Mouse (Mus musculus) kidney, embryonic 14.5 days (tissue): Measurements from ENCODE around the gene Sco2. TPM values are rescaled to one million over a fixed set of nuclear protein-coding genes. Genes with fewer than 3 reads are reported as not detected.

Experiments used
- ATAC-seq: fragments of 200-750 bp; cut with Nextera tagmentation; 2 replicates; pipeline ENCODE4 v1.8.0; 2017; ENCODE audit warnings: moderate number of reproducible peaks, mild to moderate bottlenecking, moderate TSS enrichment, moderate library complexity; ENCODE audit not compliant: low FRiP score, low TSS enrichment
- H3K27ac ChIP-seq: fragments of 300-500 bp; sonication (generic); 2 replicates; pipeline ENCODE4 v1.5.1; 2014; ENCODE audit warnings: low read depth, mild to moderate bottlenecking, low read length, moderate library complexity, mixed read lengths
- H3K27me3 ChIP-seq: fragments of 300-500 bp; sonication (generic); 2 replicates; pipeline ENCODE4 v1.6.1; 2014; ENCODE audit warnings: mild to moderate bottlenecking, low read length; ENCODE audit not compliant: control insufficient read depth, insufficient read depth
- H3K36me3 ChIP-seq: fragments of 300-500 bp; sonication (generic); 2 replicates; pipeline ENCODE4 v1.6.1; 2014; ENCODE audit warnings: low read length, mixed read lengths; ENCODE audit not compliant: control insufficient read depth, insufficient read depth
- H3K4me1 ChIP-seq: fragments of 300-500 bp; sonication (generic); 2 replicates; pipeline ENCODE4 v1.6.1; 2014; ENCODE audit warnings: low read length, mixed read lengths; ENCODE audit not compliant: control insufficient read depth, insufficient read depth
- H3K4me2 ChIP-seq: fragments of 300-500 bp; sonication (generic); replicated peaks from 2 replicates; pipeline ENCODE4 v1.6.1; 2014; ENCODE audit warnings: low read depth, mild to moderate bottlenecking, low read length
- H3K4me3 ChIP-seq: fragments of 300-500 bp; sonication (generic); 2 replicates; pipeline ENCODE4 v1.5.1; 2014; ENCODE audit warnings: mild to moderate bottlenecking, low read length
- H3K9ac ChIP-seq: fragments of 300-500 bp; sonication (generic); 2 replicates; pipeline ENCODE4 v1.6.1; 2014; ENCODE audit warnings: low read depth, mild to moderate bottlenecking, low read length, moderate library complexity
- H3K9me3 ChIP-seq: fragments of 300-500 bp; sonication (generic); 2 replicates; pipeline ENCODE4 v1.6.1; 2016; ENCODE audit warnings: low read length; ENCODE audit not compliant: control insufficient read depth
- WGBS: fragments of 180-500 bp; shearing (Covaris S2); extraction: QIAGEN DNeasy Blood & Tissue Kit; methylation state at CpG from one replicate; pipeline ENCODE4 v1.1.7; 2014; 5-methylcytosine and 5-hydroxymethylcytosine counted together
- polyA plus RNA-seq: library from polyadenylated mRNA; unstranded; fragments of >200 nt; fragmentation: Nextera tagmentation; extraction: Ambion mirVana; gene quantifications from 2 replicates; pipeline ENCODE4 v1.2.1, GENCODE M21; 2014

Sco2 gene
- polyA plus RNA-seq, 1 experiment from 2014 or later, result 11.4 TPM

GRCm38 (mm10) chr15:89363051-89363450 is 10.6 kb downstream of the Sco2 start:
- Histone ChIP-seq H3K9me3 (no peaks in the 10 kb centered on the region), H3K4me2 (no peak overlapping the region), H3K27ac (no peak overlapping the region), H3K27me3 (no peaks in the 10 kb centered on the region), H3K9ac (no peak overlapping the region), H3K4me1 (0 out of 2 replicates have a peak, but pooled peaks cover 3% of the 10 kb centered on the region), H3K36me3 (peaks cover 80% of the 10 kb centered on the region), H3K4me3 (no peak overlapping the region)
- no peak for ATAC-seq
- 90% methylated on average over 7 of the region's 7 CpGs for WGBS

GRCm38 (mm10) chr15:89358784-89359183 is 14.9 kb downstream of the Sco2 start:
- no peak overlapping the region for H3K9ac ChIP-seq
- WGBS, result 84% methylated on average over 3 of the region's 3 CpGs
- peaks cover 38% of the 10 kb centered on the region for H3K36me3 ChIP-seq
- no peak overlapping the region for H3K4me2 ChIP-seq
- ATAC-seq, result no peak
- no peaks in the 10 kb centered on the region for H3K9me3 ChIP-seq
- H3K4me3 ChIP-seq, result no peak overlapping the region
- H3K27ac ChIP-seq, result no peak overlapping the region
- no peaks in the 10 kb centered on the region for H3K27me3 ChIP-seq
- H3K4me1 ChIP-seq, result peaks cover 16% of the 10 kb centered on the region

GRCm38 (mm10) chr15:89356372-89356771 is 17.3 kb downstream of the Sco2 start:
- Histone ChIP-seq H3K9me3 (no peaks in the 10 kb centered on the region), H3K27ac (peak overlapping the region; percentile 85), H3K4me1 (peaks cover 16% of the 10 kb centered on the region), H3K9ac (peak overlapping the region; percentile 89), H3K36me3 (peaks cover 39% of the 10 kb centered on the region), H3K27me3 (no peaks in the 10 kb centered on the region), H3K4me3 (peak overlapping the region; percentile 74), H3K4me2 (peak overlapping the region; percentile 57)
- ATAC-seq, result peak; percentile 80
- WGBS, result under 1% methylated on average over 15 of the region's 15 CpGs

GRCm38 (mm10) chr15:89355241-89356187 is 18.1 kb downstream of the Sco2 start, which contains the start of the genes Lmf2 and Ncaph2:
Gene Lmf2 (minus strand): TSS chr15:89355659.
Gene Ncaph2 (plus strand): TSS chr15:89355719.
- peak within 1 kb of the TSS; percentile 64 for H3K4me2 ChIP-seq
- peaks cover 38% of the 10 kb centered on the region for H3K36me3 ChIP-seq
- no peaks in the 10 kb centered on the region for H3K9me3 ChIP-seq
- H3K27me3 ChIP-seq, result no peaks in the 10 kb centered on the region
- peak within 1 kb of the TSS; percentile 74 for H3K4me3 ChIP-seq
- H3K27ac ChIP-seq, result peak within 1 kb of the TSS; percentile 85
- WGBS, result under 1% methylated on average over 63 of the region's 64 CpGs
- peak within 1 kb of the TSS; percentile 89 for H3K9ac ChIP-seq
- H3K4me1 ChIP-seq, result peaks cover 16% of the 10 kb centered on the region
- peak; percentile 90 for ATAC-seq

- Histone ChIP-seq H3K36me3 (peaks cover 36% of the 10 kb centered on the region), H3K9me3 (no peaks in the 10 kb centered on the region), H3K27me3 (no peaks in the 10 kb centered on the region), H3K27ac (no peak overlapping the region), H3K9ac (peak overlapping the region; percentile 89), H3K4me2 (peak overlapping the region; percentile 64), H3K4me3 (peak overlapping the region; percentile 74), H3K4me1 (peaks cover 16% of the 10 kb centered on the region)
- no peak for ATAC-seq
- WGBS, result 66% methylated on average over 7 of the region's 7 CpGs
These were observed 19.2 kb downstream of the Sco2 start for GRCm38 (mm10) chr15:89354455-89354854.

- peaks cover 36% of the 10 kb centered on the region for H3K36me3 ChIP-seq
- 95% methylated on average over 16 of the region's 16 CpGs for WGBS
- H3K27ac ChIP-seq, result no peak overlapping the region
- peaks cover 16% of the 10 kb centered on the region for H3K4me1 ChIP-seq
- peak overlapping the region; percentile 64 for H3K4me2 ChIP-seq
- peak overlapping the region; percentile 89; the same call in 1 of the 2 replicates for H3K9ac ChIP-seq
- peak overlapping the region; percentile 74; the same call in 1 of the 2 replicates for H3K4me3 ChIP-seq
- no peaks in the 10 kb centered on the region for H3K27me3 ChIP-seq
- no peaks in the 10 kb centered on the region for H3K9me3 ChIP-seq
- ATAC-seq, result no peak
These were observed 19.8 kb downstream of the Sco2 start for GRCm38 (mm10) chr15:89353837-89354236.

GRCm38 (mm10) chr15:89352795-89353194 is 20.9 kb downstream of the Sco2 start:
- Histone ChIP-seq H3K27ac (no peak overlapping the region), H3K9me3 (no peaks in the 10 kb centered on the region), H3K4me2 (no peak overlapping the region), H3K4me3 (no peak overlapping the region), H3K36me3 (peaks cover 36% of the 10 kb centered on the region), H3K27me3 (no peaks in the 10 kb centered on the region), H3K4me1 (peaks cover 11% of the 10 kb centered on the region), H3K9ac (no peak overlapping the region)
- 94% methylated on average over 12 of the region's 12 CpGs for WGBS
- no peak for ATAC-seq

- 97% methylated on average over 14 of the region's 14 CpGs for WGBS
- no peak for ATAC-seq
These were observed 21.6 kb downstream of the Sco2 start for GRCm38 (mm10) chr15:89352054-89352453.

GRCm38 (mm10) chr15:89351302-89351701 is 22.3 kb downstream of the Sco2 start:
- Histone ChIP-seq H3K4me2 (no peak overlapping the region), H3K27ac (no peak overlapping the region), H3K4me3 (no peak overlapping the region), H3K27me3 (no peaks in the 10 kb centered on the region), H3K4me1 (peaks cover 5% of the 10 kb centered on the region; the same call in 1 of the 2 replicates), H3K9me3 (no peaks in the 10 kb centered on the region), H3K36me3 (peaks cover 36% of the 10 kb centered on the region), H3K9ac (no peak overlapping the region)
- no peak for ATAC-seq
- WGBS, result 90% methylated on average over 15 of the region's 15 CpGs

More at GRCm38 (mm10) chr15:89352054-89352453, 21.6 kb downstream of the Sco2 start:
- Histone ChIP-seq H3K9me3 (no peaks in the 10 kb centered on the region), H3K4me3 (no peak overlapping the region), H3K4me2 (no peak overlapping the region), H3K27me3 (no peaks in the 10 kb centered on the region), H3K9ac (no peak overlapping the region), H3K27ac (no peak overlapping the region), H3K4me1 (peaks cover 7% of the 10 kb centered on the region; the same call in 1 of the 2 replicates), H3K36me3 (peaks cover 36% of the 10 kb centered on the region)
